Mouse (Mus musculus): Measurements from ENCODE around the gene Ap2a2.

DNA sequence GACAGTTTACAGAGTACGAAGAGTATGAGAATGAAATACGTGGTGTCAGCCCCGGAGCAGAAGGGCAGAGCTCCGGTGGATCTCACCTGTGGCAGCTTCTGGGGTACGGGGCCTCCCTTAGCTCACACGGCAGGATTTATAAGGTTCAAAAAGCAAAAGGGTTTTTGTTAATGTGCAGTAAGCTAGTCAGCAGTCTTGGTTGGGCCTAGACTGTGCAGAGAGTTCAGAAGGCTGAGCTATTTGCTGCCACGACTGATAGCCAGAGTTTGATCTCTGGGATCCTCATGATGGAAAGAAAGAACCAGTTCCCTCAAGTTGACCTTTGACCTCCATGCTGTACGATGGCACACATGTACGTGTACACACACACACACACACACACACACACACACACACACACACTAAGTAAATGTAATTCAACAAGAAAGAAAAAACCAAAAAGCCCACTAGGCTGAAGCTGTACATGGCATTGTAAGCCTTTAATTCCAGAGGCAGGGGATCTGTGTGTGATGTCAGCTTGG lies 7.4 kb downstream of the Ap2a2 start:
- no peak for TF ChIP-seq ZC3H11A (IDR thresholded peaks at IDR 0.05; ENCODE audit: borderline replicate concordance, low read depth, low read length)
- no peak for TF ChIP-seq MAFK (IDR thresholded peaks at IDR 0.05; ENCODE audit: insufficient read depth, low read depth, low read length)
- TF ChIP-seq CHD2 (IDR thresholded peaks at IDR 0.05; ENCODE audit: low read depth, low read length) = no peak

All from ES-E14 (cell line).